Comparison of ENCODE assay signal across 8 mouse cellular contexts in genomic region chr3:51648037-51648664, GRCm38 (mm10). TPM values are rescaled to one million over a fixed set of nuclear protein-coding genes. Genes with fewer than 3 reads are reported as not detected.
A peak's percentile ranks its signal among the peaks of the same experiment; 100 is the strongest.
DNase-seq lines count a peak whose midpoint lies in the region; ATAC-seq lines count a peak whose summit lies in the region.

No protein-coding gene starts in this region.

- H3K4me2 ChIP-seq in embryonic facial prominence, embryonic 14.5 days (ENCODE audit: low read depth, low read length): peak overlapping the region; percentile 50
- peak overlapping the region; percentile 37 for H3K4me2 ChIP-seq in limb, embryonic 12.5 days
- H3K4me2 ChIP-seq in midbrain, embryonic 15.5 days: peak overlapping the region; percentile 41

- H3K4me1 ChIP-seq in embryonic facial prominence, embryonic 14.5 days (ENCODE audit: control insufficient read depth, insufficient read depth, low read length): peaks cover 10% of the 10 kb centered on the region; the same call in 1 of the 2 replicates
- H3K4me1 ChIP-seq in limb, embryonic 12.5 days (replicated peaks): peaks cover 19% of the 10 kb centered on the region
- H3K4me1 ChIP-seq in midbrain, embryonic 15.5 days: peaks cover 17% of the 10 kb centered on the region

- no peaks in the 10 kb centered on the region for H3K36me3 ChIP-seq in embryonic facial prominence, embryonic 14.5 days (ENCODE audit: control insufficient read depth, insufficient read depth, low read length)
- H3K36me3 ChIP-seq in limb, embryonic 12.5 days: no peaks in the 10 kb centered on the region
- H3K36me3 ChIP-seq in midbrain, embryonic 15.5 days (replicated peaks): no peaks in the 10 kb centered on the region

- no peak overlapping the region for H3K27ac ChIP-seq in embryonic facial prominence, embryonic 14.5 days (replicated peaks; ENCODE audit: low read depth, low read length)
- no peak overlapping the region for H3K27ac ChIP-seq in limb, embryonic 12.5 days
- no peak overlapping the region for H3K27ac ChIP-seq in midbrain, embryonic 15.5 days

- 0 out of 2 replicates have a peak overlapping the region, but pooled peaks have one; percentile 14 for H3K4me3 ChIP-seq in embryonic facial prominence, embryonic 14.5 days (ENCODE audit: low read depth, low read length)
- no peak overlapping the region for H3K4me3 ChIP-seq in limb, embryonic 12.5 days (replicated peaks)
- H3K4me3 ChIP-seq in midbrain, embryonic 15.5 days: no peak overlapping the region

- H3K27me3 ChIP-seq in embryonic facial prominence, embryonic 14.5 days (replicated peaks; ENCODE audit: control insufficient read depth, insufficient read depth, low read length): no peaks in the 10 kb centered on the region
- H3K27me3 ChIP-seq in limb, embryonic 12.5 days: no peaks in the 10 kb centered on the region
- H3K27me3 ChIP-seq in midbrain, embryonic 15.5 days (replicated peaks): no peaks in the 10 kb centered on the region

- peak; percentile 70 for DNase-seq in A20 (ENCODE audit: low read depth, low spot score)
- peak; percentile 28 to 53 for DNase-seq in adrenal gland, postnatal 4 days (ENCODE audit: low spot score in 2 of 2)
- peak; percentile 91 for DNase-seq in embryonic facial prominence, embryonic 14.5 days (ENCODE audit: low spot score)
- peak; percentile 81 for DNase-seq in heart, adult 8-10 months (ENCODE audit: low spot score)
- DNase-seq in kidney, adult 8-10 months: peak; percentile 42 to 68
- peak; percentile 39 for DNase-seq in spleen, adult 12 weeks (ENCODE audit: low spot score)

- no peak overlapping the region for H3K9ac ChIP-seq in embryonic facial prominence, embryonic 14.5 days (ENCODE audit: low read depth, low read length)
- no peak overlapping the region for H3K9ac ChIP-seq in limb, embryonic 12.5 days (replicated peaks)
- H3K9ac ChIP-seq in midbrain, embryonic 15.5 days: no peak overlapping the region

- no peaks in the 10 kb centered on the region for H3K9me3 ChIP-seq in embryonic facial prominence, embryonic 14.5 days (ENCODE audit: control insufficient read depth, low read length)
- H3K9me3 ChIP-seq in limb, embryonic 12.5 days: no peaks in the 10 kb centered on the region
- no peaks in the 10 kb centered on the region for H3K9me3 ChIP-seq in midbrain, embryonic 15.5 days

- WGBS in embryonic facial prominence, embryonic 14.5 days: 31% methylated on average over 15 of the region's 15 CpGs
- 42% methylated on average over 15 of the region's 15 CpGs for WGBS in limb, embryonic 12.5 days
- 35% methylated on average over 15 of the region's 15 CpGs for WGBS in midbrain, embryonic 15.5 days

- peak; percentile 53; the same call in 1 of the 2 replicates for ATAC-seq in embryonic facial prominence, embryonic 14.5 days (ENCODE audit: low read depth)
- no peak; the same call in 1 of the 2 replicates for ATAC-seq in limb, embryonic 12.5 days (ENCODE audit: insufficient number of reproducible peaks, insufficient read depth, low FRiP score, low TSS enrichment, low read depth)
- peak; percentile 69 for ATAC-seq in midbrain, embryonic 15.5 days (replicated peaks)

RNA-seq across cellular contexts. Expression of gene Mgst2, which starts 12.0 kb away (rescaled TPM):
- total RNA-seq in adrenal gland, postnatal 4 days (2021): 10 to 100 TPM; 63.7 to 69.5 TPM
- 4.1 and 6.6 TPM in 2 replicates for polyA plus RNA-seq in embryonic facial prominence, embryonic 14.5 days (2014; fragmentation: Nextera tagmentation; extraction: Ambion mirVana)
- total RNA-seq in heart, adult 8-10 months (2022): 1 to 10 TPM in 1 of 4 experiments, under 1 TPM in 2, not detected in 1; 0.38 to 1.5 (median 0.90) TPM
- polyA plus RNA-seq in limb, embryonic 12.5 days (2016; fragmentation: Nextera tagmentation; extraction: Ambion mirVana): 1.1 and 1.4 TPM in 2 replicates
- polyA plus RNA-seq in midbrain, embryonic 15.5 days (2015; fragmentation: Nextera tagmentation; extraction: Ambion mirVana): 0.48 and 0.57 TPM in 2 replicates

Comparison
In these comparisons a context has a peak if more than half of its experiments do, and no peak if none do; other contexts are left out.
1. DNase-seq: peak in every context shown above with its lines; median percentile 91 in embryonic facial prominence, embryonic 14.5 days; 81 in heart, adult 8-10 months; 70 in A20; 55 in kidney, adult 8-10 months; 40 in adrenal gland, postnatal 4 days; 39 in spleen, adult 12 weeks.